Mouse (Mus musculus) gastrocnemius, adult 8-10 months (tissue): ENCODE results near the gene Palm. TPM values are rescaled to one million over a fixed set of nuclear protein-coding genes. Genes with fewer than 3 reads are reported as not detected.

Source experiments
- DNase-seq, 2 experiments: peaks; one replicate each; pipeline ENCODE4 v3.0.0; 2022; ENCODE audit warnings: low spot score in 2 of 2
- total RNA-seq, 4 experiments: library from RNA; stranded (reverse); gene quantifications; 2 replicates each; pipeline ENCODE4 v1.2.4; 2022

The Palm gene
- total RNA-seq, 4 experiments from 2014 or later = 6.8 to 12.3 (median 11.2) TPM

DNA sequence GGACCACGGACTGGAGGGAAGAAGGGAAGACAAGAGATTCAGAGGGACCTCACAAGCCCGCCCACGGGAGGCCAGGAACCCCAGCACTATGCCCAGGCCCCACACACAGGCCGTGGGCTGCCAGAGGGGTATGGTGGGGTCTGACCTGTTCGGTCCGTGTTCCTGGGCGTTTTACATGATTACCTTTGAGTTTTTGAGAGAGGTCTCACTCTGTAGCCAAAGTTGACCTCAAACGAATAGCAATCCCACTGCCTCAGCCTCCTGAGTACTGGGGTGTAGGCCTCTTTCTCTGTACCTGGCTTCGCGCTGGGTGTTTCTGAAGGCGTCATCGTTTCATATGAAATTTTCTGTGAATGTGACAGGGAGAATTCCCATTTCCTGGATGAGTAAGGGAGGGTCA, 28.4 kb downstream of the Palm start:
- DNase-seq = no peak

DNA sequence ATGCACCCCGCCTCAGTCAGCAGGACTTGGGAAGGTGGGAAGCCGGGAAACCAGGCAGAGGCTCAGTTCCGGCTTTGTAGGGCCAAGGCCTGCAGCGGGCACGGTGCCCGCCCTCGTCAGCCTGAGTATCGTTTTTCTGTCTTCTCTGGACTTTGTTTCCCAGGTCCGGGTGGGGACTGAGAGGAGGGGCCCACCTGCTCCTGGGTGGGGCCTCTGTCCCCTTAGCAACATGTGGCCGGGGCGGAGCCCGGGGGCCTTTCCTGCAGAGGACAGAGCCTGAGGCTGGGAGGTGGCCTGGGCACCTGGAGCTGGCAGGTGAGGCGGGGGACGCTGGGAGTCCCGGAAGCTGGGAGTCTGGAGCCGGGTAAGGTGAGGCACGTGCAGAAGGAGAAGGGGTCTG, 29.0 kb downstream of the Palm start:
- DNase-seq = no peak

DNA sequence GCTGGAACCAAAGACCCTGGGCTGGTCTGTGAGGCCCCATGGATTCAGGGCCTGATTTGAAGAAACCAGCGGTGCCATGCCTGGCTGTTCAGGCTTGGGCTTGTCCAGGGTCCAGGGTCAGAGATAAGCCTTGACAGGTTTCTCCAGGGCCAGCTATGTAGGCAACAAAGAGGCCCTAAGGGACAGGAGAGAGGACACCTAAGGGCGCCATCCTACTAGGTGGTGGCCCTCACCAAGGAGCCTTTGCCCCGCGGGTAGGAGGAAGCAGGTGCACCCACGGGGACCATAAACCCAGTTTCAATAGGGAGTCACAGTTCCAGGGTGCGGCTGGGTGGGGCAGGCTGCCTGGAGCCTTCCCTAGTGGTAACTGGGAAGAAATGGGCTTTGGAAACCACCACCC, 29.6 kb downstream of the Palm start:
- no peak for DNase-seq

DNA sequence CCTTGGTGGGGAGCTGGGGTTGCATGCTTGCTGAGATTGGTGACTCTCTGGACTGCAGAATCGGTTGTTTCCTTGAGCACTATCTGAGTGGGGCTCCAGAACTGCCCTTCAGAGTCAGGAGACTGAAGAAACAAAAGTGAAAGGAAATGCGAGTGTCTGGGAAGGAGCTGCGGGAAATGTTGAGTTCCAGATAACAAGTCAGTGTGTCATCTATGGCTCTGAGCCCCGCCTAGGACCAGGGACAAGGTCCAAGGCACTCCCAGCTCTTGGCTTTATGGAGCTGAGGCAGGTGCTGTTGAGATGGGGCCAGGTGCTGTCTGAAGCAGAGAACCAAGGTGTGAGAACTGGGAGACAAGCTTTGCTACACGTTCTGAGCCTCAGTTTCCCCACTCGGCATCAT, 31.0 kb downstream of the Palm start:
- no peak for DNase-seq

DNA sequence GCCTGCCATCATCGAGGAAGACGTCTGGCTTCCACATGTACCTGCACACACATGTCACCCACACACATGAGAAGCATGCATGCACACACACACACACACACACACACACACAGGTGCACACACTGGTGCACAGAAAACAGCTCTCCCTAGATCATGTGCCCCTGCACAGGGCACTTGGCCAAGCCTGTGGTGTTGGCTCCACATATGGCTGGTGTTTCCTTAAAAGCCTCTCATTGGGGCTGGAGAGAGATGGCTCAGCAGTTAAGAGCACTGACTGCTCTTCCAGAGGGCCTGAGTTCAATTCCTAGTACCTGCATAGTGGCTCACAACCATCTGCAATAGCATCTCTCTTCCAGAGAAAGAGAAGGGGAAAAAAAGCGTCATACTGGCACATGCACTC, 38.2 kb downstream of the Palm start:
- DNase-seq = no peak

DNA sequence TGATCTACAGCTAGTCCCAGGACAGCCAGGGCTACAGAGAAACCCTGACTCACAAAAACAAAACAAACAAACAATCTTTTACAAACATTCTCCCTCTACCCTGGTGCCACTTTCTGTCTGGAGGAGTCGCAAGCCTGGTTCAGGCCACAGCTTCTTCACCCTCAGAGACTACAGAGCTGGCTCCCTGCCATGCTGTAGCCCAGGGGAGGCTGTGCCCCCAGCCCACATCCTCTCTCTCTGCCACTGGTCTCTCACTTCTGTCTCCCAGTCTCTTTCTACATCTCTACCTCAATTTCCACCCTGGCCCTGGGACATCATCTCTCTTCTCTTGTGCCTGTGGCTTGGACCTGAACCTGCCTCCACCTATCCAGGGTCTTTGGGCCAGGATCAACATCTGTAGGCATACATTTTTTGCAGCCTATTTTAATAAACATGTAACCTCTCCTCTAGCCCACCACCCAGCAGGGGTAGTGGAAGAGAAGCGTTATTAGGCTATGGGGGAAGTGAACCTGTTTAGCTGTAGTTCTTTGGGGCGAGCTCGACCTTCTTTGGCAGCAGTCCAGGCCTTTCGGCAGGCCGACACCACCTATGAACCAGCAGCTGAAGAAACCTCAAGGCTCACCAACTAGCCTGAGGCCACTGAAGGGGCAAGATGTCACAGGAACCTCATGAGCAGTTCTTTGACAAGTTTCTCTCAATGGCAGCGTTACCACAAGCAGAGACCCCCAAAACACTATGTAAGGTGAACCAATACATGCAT, 38.8 kb downstream of the Palm start:
- DNase-seq = no peak

DNA sequence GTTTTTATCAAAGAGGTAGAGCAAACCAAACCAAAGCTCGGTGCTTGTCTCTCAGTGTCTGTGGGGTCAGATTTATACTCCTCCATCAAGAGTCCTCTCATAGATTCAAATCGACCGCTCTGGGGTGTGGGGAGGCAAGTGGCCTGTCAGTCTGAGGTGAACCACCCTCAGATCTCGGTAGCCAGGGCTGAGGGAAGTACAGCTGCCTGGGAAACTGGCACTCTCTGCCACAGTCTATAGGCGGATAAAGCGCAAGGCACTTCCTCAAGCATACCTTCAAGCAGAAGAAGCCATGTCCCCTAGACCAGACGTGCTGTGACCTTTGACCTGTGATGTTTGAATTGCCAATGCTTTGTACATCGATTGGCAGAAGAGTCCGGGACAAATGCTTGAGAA, 39.4 kb downstream of the Palm start:
- no peak for DNase-seq

DNA sequence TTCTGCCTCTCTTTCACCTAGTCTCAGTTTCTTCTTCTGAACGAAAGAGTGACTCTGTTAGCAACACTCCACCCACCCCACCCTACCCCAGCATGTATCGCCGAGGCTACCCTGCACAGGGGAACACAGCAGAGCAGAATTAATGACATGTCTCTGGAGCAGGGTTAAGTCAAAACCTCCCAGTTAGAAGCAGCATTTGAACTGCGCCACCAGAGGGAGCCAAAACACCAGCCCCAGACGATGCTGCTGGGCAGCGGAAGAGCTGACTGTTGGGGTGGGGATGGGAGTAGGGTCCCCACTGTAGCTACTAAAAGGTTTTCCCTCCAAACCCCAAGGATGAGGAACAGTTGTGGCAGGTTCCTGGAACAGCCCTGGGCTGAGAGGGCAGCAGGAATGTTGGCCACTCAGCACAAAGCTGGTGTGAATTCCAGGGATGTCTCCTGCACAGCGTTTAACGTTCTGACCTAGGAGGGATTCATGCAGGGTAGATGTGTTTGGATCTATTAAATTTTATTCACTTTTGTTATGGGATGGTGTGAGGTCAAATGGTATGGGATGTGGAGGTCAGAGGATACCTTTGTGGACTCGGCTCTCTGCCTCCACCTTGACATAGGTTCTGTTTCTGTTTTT, 41.5 kb downstream of the Palm start:
- DNase-seq = no peak

DNA sequence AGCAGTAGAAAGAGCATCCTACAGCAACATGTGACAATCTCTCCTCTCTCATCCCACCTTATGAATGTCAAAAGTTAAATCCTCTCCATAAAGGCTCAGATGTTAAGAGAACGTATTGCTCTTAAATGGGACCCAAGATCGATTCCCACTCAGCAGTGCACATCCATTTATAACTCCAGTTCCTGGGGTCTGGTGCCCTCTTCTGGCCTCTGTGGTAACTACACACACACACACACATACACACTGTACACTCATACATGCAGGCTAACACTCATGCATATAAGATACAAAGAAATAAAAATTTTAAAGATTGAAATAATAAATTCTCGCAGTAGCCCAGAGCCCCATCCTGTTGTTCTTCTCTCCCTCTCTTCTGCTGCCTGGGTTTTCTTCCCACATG, 43.5 kb downstream of the Palm start:
- DNase-seq = no peak

DNA sequence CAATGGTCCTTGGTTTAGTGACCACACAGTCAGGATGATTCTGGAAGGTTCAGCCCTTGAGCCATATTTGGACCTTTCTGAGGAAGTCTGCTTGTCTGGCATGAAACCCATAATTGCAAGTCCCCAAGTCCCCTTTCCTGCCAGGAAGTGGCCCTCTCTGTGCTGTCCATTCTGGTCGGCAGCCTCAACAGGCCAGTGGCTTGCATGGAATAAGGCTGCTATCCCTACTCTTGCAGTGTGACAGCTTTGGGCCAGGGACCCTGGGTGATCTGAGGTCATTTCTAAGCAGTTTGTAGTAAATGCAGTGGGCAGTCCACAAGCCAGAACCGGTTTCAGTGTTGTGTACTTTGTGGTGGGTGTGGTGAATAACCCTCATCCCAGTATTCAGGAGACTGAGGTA, 44.8 kb downstream of the Palm start:
- DNase-seq = no peak

DNA sequence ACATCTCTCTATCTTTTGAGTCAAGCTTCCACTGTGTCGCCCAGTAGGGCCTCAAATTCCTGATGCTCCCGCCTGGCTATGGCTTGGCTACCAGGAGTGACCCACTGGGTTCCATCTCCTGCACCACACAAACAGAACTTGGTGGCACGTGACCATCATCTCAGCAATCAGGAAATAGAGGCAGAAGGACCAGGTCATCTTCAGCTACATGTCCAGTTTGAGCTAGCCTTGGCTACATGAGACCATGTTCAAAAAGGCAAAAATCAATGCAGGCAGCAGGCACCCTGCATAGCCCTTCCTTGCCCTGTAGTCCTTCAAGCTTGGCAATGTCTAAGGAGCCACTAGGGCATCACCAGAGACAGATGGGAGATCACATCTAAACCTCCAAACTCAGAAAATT, 46.7 kb downstream of the Palm start:
- no peak for DNase-seq

DNA sequence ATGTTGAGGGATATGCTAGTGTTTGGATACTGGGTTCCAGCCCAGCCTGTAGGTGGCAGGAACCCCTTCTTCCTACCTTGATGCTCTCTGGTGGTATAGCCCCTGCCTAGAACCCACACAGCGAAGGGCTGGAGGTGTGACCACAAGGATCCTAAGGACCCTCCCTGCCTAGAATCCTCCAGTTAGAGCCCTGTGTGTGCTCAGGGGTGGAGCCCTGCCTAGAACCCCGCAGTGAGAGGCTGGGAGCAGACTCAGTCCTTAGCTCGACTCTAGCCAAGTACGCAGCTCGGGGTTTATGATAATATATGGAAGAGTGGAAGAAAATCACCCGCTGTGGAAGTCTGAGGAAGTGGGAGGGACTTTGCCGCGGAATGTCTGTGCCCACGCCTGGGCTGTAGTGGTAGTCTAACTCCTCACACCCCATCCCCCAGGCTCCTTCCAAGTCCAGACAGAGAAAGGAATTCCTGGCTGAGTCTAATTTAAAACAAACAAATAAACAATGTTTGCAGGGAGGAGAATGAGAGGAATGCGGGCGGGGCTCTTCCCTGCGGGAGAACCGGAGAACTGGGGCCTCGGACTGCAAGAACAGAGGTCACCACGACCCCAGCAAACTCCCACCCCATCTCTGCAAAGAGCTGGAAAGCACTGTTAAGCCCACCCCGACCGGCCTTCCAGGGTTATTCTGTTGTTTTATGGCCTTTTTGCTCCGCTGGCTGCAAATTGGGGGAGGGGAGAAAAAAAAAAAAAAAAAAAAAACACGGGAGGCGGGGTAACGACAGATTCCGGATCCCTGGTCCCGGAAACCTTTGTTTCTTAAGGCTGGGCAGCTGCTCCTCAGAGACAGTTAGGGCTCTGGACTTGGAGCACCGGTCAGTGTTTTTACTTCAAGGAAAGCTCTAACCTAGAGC, 47.5 kb downstream of the Palm start:
- DNase-seq = no peak

DNA sequence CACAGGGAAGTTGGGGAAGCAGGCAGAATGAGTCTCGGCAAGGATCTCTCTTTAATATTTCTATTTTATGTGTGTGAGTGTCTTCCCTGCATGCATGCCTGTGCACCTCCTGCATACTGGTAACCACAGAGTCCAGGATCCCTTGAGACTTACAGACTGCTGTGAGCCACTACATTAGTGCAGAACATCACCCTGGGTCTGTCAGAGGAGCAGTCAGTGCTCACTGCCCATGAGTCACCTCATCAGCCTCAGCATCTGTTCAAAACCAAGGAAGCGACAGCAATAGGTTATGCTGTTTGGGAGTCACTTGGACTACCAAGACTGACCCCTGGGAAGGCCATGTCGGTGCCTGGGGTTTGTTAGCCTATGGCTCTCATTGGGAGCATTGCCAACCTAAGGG, 49.0 kb downstream of the Palm start:
- DNase-seq = no peak

DNA sequence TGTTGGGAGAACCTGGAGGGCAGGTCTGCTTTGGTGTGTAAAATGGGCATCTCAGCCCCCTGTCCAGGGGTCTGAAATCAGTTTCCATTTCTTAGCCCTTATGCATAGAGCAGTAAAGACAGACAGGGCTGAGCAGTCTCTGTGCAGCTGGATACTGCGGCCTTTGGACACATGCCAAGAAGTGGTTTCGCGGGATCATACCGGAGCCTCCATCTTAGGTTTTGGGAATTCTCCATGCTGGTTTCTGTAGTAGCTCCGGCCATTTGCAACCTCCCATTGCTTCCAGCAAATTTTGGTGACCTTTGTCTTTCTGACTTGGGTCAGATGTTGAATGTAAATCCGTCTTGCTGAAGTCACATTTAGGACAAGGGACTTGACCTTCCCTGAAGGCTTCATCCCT, 50.1 kb downstream of the Palm start:
- DNase-seq = no peak

DNA sequence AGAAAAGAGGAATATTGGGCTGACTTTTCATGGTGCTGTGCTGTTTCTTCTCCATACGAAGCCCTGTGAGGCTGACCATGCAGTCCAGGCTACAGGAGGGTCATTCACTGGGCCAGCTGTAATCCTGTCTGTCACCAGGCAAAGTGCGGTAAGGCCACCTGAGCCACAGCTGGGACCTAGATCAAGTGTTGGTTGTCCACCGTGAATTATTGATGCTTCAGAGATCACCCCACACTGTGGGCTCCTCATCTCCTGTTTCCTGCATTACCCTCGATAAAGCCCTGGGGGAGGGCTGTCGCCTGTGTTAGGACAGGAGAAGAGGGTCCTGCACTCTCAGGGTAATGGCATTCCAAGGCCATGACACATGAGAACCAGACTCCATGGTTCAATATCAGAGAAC, 53.2 kb downstream of the Palm start:
- DNase-seq = no peak

DNA sequence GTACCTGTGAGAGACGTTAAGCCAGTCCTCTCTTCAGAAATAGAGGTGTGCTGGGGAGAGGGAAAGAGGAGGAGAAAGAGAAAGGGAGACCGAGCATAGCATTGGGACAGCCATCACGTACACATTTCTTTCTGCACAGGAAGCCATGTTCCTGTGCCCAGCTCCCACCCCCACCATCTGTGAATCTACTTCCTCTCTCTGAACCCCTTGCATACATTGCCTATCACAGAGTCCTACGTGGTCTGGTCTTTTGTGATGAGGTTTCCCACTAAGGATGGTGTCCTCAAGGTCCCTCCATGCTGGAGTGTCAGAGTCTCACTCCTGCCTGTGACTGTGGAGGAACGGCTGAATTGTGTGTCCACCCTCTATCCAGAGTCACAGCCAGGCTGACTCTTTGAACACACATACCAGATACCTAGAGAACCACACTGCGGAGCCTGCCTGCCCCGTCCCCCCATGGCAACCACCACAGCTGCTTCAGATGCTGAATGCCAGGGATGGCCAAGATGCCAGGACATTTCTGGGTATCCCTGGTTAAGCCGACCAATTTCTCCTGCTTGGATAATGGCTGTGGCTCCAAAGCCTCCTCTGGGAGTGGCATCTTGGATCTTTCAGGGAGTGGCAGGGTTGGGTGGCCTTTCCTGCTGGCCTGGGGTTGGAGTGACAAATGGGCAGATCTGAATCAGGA, 56.7 kb downstream of the Palm start:
- DNase-seq = no peak

DNA sequence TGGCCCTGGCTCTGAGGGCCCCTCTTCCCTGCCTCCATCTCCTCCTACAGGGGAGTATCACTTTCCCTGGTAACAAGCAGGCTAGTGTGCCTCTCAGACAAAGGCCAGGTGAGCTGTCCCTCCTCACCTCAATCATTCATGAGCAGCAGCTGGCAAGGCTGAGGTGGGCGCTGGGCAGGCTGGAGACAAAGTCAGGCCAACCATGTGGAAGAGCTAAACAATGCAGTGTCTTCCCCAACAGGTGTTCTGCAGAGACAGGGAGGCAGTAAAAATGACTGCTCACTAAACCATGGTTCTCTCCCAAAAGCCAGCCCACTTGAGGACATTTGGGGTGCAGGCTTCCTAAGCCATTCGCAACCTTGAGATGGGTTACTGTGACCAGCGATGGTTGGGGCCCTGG, 58.3 kb downstream of the Palm start:
- no peak for DNase-seq

DNA sequence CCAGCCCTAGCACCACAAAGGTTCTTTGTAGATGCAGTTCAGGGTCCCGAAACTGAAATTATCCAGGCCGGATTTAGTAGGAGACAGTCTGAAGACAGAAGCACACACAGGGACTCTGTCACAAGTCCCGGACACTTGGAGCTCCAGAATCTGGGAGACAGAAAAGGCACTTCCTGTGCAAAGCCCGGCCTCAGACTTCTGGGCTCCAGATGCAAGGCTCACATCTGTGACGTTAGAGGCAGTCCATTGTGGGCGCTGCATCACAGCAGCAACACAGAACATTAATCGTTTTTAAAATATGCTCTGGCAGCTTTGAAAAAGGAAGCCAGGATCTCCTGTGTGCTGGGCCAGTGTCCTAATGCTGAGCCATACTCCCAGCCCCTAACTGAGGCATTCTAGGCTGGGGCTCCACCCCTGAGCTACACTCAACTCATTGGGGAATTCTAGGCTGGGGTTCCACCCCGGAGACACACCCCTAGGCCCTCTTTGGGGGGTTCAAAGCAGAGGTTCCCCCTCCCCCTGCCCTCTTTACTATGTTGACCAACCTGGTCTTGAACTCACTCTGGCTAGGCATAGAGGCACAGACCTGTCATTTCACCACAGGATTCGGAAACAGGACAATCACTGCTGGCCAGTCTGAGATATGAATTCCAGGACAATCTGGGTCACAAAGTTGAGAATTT, 58.9 kb downstream of the Palm start:
- DNase-seq = no peak

DNA sequence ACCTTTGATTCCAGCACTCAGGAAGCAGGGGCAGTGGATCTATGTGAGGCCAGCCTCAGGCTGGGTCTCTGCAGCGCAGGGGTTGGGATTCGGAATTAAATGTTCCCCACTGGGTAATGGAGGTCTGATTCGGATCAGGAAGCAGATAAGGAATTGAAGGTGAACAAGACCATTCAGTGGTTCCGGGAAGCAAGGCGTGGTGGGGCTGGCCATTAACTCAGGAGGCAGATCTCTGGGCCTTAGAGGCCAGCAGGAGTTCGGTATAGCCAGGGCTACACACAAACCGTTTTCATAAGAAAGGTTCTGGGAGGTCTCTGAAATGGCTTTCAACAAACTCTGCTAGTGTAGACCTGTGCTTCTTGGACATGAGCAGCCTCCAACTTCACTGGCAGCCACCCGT, 59.5 kb downstream of the Palm start:
- no peak for DNase-seq

DNA sequence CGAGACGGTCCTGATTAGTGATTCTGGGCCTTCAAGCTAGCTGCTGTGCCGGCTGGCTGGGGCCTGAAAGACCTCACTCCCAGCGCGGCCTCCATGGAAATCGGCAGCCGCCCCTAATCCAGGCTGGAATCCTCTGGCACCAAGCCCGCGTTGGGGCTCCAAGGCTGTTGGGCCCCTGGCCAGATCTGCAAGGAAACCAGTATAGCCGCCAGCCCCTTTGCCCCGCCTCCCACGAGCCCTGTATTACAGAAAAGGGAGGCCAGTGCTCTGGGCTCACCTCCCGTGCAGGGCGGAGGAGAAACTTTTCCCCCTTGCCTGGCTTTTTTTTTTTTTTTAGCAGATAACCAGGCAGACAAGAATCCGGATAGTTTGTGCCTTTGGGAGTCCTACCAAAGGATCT, 60.0 kb downstream of the Palm start:
- DNase-seq = peak; percentile 90 to 94
